Mouse (Mus musculus) brain, embryonic 14.5 days (tissue): ENCODE measurements around the gene Irak2.

Source experiments
- CTCF ChIP-seq: fragments of 200-500 bp; IDR thresholded peaks from 2 replicates; pipeline ENCODE4 v1.5.1; 2012; ENCODE audit warnings: inconsistent platforms, mild to moderate bottlenecking, moderate library complexity, borderline replicate concordance; ENCODE audit not compliant: insufficient read depth, insufficient read length; ENCODE audit errors: extremely low read depth
- POLR2A ChIP-seq: fragments of 200-500 bp; IDR thresholded peaks from 2 replicates; pipeline ENCODE4 v1.6.1; 2012; ENCODE audit warnings: mild to moderate bottlenecking, inconsistent platforms, borderline replicate concordance; ENCODE audit not compliant: poor library complexity, insufficient read depth, insufficient read length, severe bottlenecking; ENCODE audit errors: extremely low read depth

- TF ChIP-seq POLR2A (no peak), CTCF (no peak)
These were observed 24.1 kb upstream of the Irak2 start for GRCm38 (mm10) chr6:113614152-113614551.
